Mouse (Mus musculus) CH12.LX (cell line): ENCODE results near the gene Lancl3. TPM values are rescaled to one million over a fixed set of nuclear protein-coding genes. Genes with fewer than 3 reads are reported as not detected.
"Not testable (repeated sequence)": the region's sequence is repeated elsewhere in the genome, so short reads cannot be mapped to it uniquely, and the experiment has no call there.

Experiments used
- DNase-seq: peaks from one replicate; pipeline ENCODE4 v3.0.0-alpha.2; 2013; ENCODE audit errors: extremely low read depth
- H3K27ac ChIP-seq: 2 replicates; pipeline ENCODE4 v1.5.1; 2012; ENCODE audit warnings: low read depth, mild to moderate bottlenecking, control low read depth, moderate library complexity; ENCODE audit not compliant: insufficient read depth
- H3K27me3 ChIP-seq: replicated peaks from 2 replicates; pipeline ENCODE3; 2012; ENCODE audit warnings: inconsistent platforms
- H3K36me3 ChIP-seq, 2 experiments: replicated peaks in 1 of 2; 2 replicates each; pipeline versions ENCODE3 to v1.6.1; 2012; ENCODE audit warnings: inconsistent platforms in 1 of 2, low read length in 1 of 2, mild to moderate bottlenecking in 1 of 2, mixed read lengths in 1 of 2, moderate library complexity in 1 of 2; ENCODE audit not compliant: control insufficient read depth in 1 of 2, insufficient read depth in 1 of 2
- H3K4me1 ChIP-seq, 2 experiments: 2 replicates each; pipeline ENCODE4 v1.6.1; 2012; ENCODE audit warnings: inconsistent platforms in 1 of 2, moderate library complexity in 1 of 2; ENCODE audit not compliant: insufficient read depth in 2 of 2, control insufficient read depth in 1 of 2
- H3K4me2 ChIP-seq: 2 replicates; pipeline ENCODE4 v1.6.1; 2012; ENCODE audit warnings: low read depth, mild to moderate bottlenecking, control low read depth; ENCODE audit not compliant: poor library complexity, insufficient read depth, severe bottlenecking
- H3K4me3 ChIP-seq, 3 experiments: fragments of 150-350 bp in 1 of 3; sonication (generic) in 1 of 3; replicated peaks in 1 of 3; 2 replicates each; pipeline versions ENCODE3 to v1.5.1; 2011 to 2012; ENCODE audit warnings: low read depth in 2 of 3, low read length in 2 of 3, mild to moderate bottlenecking in 2 of 3, moderate library complexity in 2 of 3, control low read depth in 1 of 3, improper control_type of control experiment in 1 of 3, inconsistent platforms in 1 of 3, mixed read lengths in 1 of 3; ENCODE audit not compliant: poor library complexity in 1 of 3
- H3K79me2 ChIP-seq: replicated peaks from 2 replicates; pipeline ENCODE4 v1.6.1; 2012; ENCODE audit warnings: mild to moderate bottlenecking, moderate library complexity; ENCODE audit not compliant: control insufficient read depth, poor library complexity, insufficient read depth, severe bottlenecking; ENCODE audit errors: extremely low read depth
- H3K9ac ChIP-seq: 2 replicates; pipeline ENCODE4 v1.6.1; 2012; ENCODE audit warnings: low read depth, mild to moderate bottlenecking, control low read depth, moderate library complexity; ENCODE audit not compliant: insufficient read depth
- H3K9me3 ChIP-seq: replicated peaks from 2 replicates; pipeline ENCODE3; 2012; ENCODE audit warnings: low read length, inconsistent platforms, mixed read lengths
- dilution Hi-C: fragments of 300-500 bp; cut with MboI; formaldehyde crosslinking; loops from 2 replicates; pipeline ENCODE4 v1.14.3; 2020; ENCODE audit warnings: low sequenced_read_pairs; ENCODE audit not compliant: extremely low pct_unique_long_range_greater_than_20kb, extremely low pct_ligation_motif_present
- in situ Hi-C: fragments of 300-500 bp; cut with MboI; formaldehyde crosslinking; loops from 3 replicates; pipeline ENCODE4 v1.14.3; 2019; ENCODE audit warnings: low sequenced_read_pairs, low pct_ligation_motif_present, low pct_unique_long_range_greater_than_20kb, mixed read lengths
- polyA plus RNA-seq: library from polyadenylated mRNA; unstranded; fragments of >175 nt; gene quantifications from 2 replicates; pipeline ENCODE4 v1.2.1, GENCODE M21; 2012; ENCODE audit warnings: low read depth; ENCODE audit not compliant: insufficient read length
- total RNA-seq, 2 experiments: library from RNA; depleted of rRNA; stranded (reverse); fragments of 300-350 nt in 1 of 2; fragments of >200 nt in 1 of 2; gene quantifications; 2 replicates each; pipeline ENCODE4 v1.2.3; 2012 to 2014

Lancl3 gene
- total and polyA plus RNA-seq, 3 experiments: 0.07 TPM; not detected in 2

- H3K4me3 ChIP-seq, H3K4me2 ChIP-seq, H3K9ac ChIP-seq, DNase-seq, in situ Hi-C loops, H3K36me3 ChIP-seq, H3K9me3 ChIP-seq, H3K27ac ChIP-seq, H3K27me3 ChIP-seq, dilution Hi-C loops, H3K79me2 ChIP-seq, H3K4me1 ChIP-seq: not testable (repeated sequence)
Measured at GRCm38 (mm10) chrX:9316457-9316856, 116.8 kb downstream of the Lancl3 start.

Other genes starting within 250 kb of the Lancl3 start
- not detected in 2 replicates for gene Fthl17b, start 236.9 kb upstream of the Lancl3 start, total RNA-seq (2012; rRNA removed)
- not detected in 2 replicates for gene Fthl17b, start 236.9 kb upstream of the Lancl3 start, total RNA-seq (2014; rRNA removed)
- gene Fthl17b, start 236.9 kb upstream of the Lancl3 start, polyA plus RNA-seq: not detected in 2 replicates
- gene Fthl17c, start 223.3 kb upstream of the Lancl3 start, total RNA-seq (2012; rRNA removed): not detected in 2 replicates
- gene Fthl17c, start 223.3 kb upstream of the Lancl3 start, total RNA-seq (2014; rRNA removed): not detected in 2 replicates
- not detected in 2 replicates for gene Fthl17c, start 223.3 kb upstream of the Lancl3 start, polyA plus RNA-seq
- gene Fthl17d, start 213.1 kb upstream of the Lancl3 start, total RNA-seq (2012; rRNA removed): 0.21 TPM in 1 of 2 replicates, not detected in the other
- not detected in 2 replicates for gene Fthl17d, start 213.1 kb upstream of the Lancl3 start, total RNA-seq (2014; rRNA removed)
- gene Fthl17d, start 213.1 kb upstream of the Lancl3 start, polyA plus RNA-seq: not detected in 2 replicates
- gene Fthl17e, start 166.4 kb upstream of the Lancl3 start, total RNA-seq (2012; rRNA removed): not detected in 2 replicates
- gene Fthl17e, start 166.4 kb upstream of the Lancl3 start, total RNA-seq (2014; rRNA removed): not detected in 2 replicates
- not detected in 2 replicates for gene Fthl17e, start 166.4 kb upstream of the Lancl3 start, polyA plus RNA-seq
- gene Fthl17f, start 136.9 kb upstream of the Lancl3 start, total RNA-seq (2012; rRNA removed): not detected in 2 replicates
- not detected in 2 replicates for gene Fthl17f, start 136.9 kb upstream of the Lancl3 start, total RNA-seq (2014; rRNA removed)
- gene Fthl17f, start 136.9 kb upstream of the Lancl3 start, polyA plus RNA-seq: not detected in 2 replicates
- gene 4930402K13Rik, start 95.3 kb upstream of the Lancl3 start, total RNA-seq (2012; rRNA removed): not detected in 2 replicates
- not detected in 2 replicates for gene 4930402K13Rik, start 95.3 kb upstream of the Lancl3 start, total RNA-seq (2014; rRNA removed)
- not detected in 2 replicates for gene 4930402K13Rik, start 95.3 kb upstream of the Lancl3 start, polyA plus RNA-seq
- gene Gm14862, start 57.0 kb downstream of the Lancl3 start, total RNA-seq (2012; rRNA removed): not detected in 2 replicates
- not detected in 2 replicates for gene Gm14862, start 57.0 kb downstream of the Lancl3 start, total RNA-seq (2014; rRNA removed)
- not detected in 2 replicates for gene Gm14862, start 57.0 kb downstream of the Lancl3 start, polyA plus RNA-seq
- 0.68 and 0.88 TPM in 2 replicates for gene Xk, start 72.9 kb downstream of the Lancl3 start, total RNA-seq (2012; rRNA removed)
- gene Xk, start 72.9 kb downstream of the Lancl3 start, total RNA-seq (2014; rRNA removed): 0.05 and 0.08 TPM in 2 replicates
- 0.35 and 0.44 TPM in 2 replicates for gene Xk, start 72.9 kb downstream of the Lancl3 start, polyA plus RNA-seq
- 0.50 TPM in 1 of 2 replicates, not detected in the other for gene H2al1m, start 83.9 kb downstream of the Lancl3 start, total RNA-seq (2012; rRNA removed)
- gene H2al1m, start 83.9 kb downstream of the Lancl3 start, total RNA-seq (2014; rRNA removed): not detected in 2 replicates
- not detected in 2 replicates for gene H2al1m, start 83.9 kb downstream of the Lancl3 start, polyA plus RNA-seq
- not detected in 2 replicates for gene H2al1k, start 150.7 kb downstream of the Lancl3 start, total RNA-seq (2012; rRNA removed)
- gene H2al1k, start 150.7 kb downstream of the Lancl3 start, total RNA-seq (2014; rRNA removed): not detected in 2 replicates
- not detected in 2 replicates for gene H2al1k, start 150.7 kb downstream of the Lancl3 start, polyA plus RNA-seq